Mouse (Mus musculus) limb, embryonic 14.5 days (tissue): ENCODE results near the gene Cfap69. TPM values are rescaled to one million over a fixed set of nuclear protein-coding genes. Genes with fewer than 3 reads are reported as not detected.

Experiments used
- ATAC-seq: fragments of 200-750 bp; cut with Nextera tagmentation; 2 replicates; pipeline ENCODE4 v1.8.0; 2017; ENCODE audit warnings: low read depth, moderate number of reproducible peaks, moderate TSS enrichment; ENCODE audit not compliant: low FRiP score
- DNase-seq: peaks from one replicate; pipeline ENCODE4 v3.0.0-alpha.2; 2015; ENCODE audit warnings: low spot score
- H3K27ac ChIP-seq: fragments of 300-500 bp; sonication (generic); replicated peaks from 2 replicates; pipeline ENCODE4 v1.5.1; 2014; ENCODE audit warnings: low read depth, mild to moderate bottlenecking, low read length, moderate library complexity, mixed read lengths
- H3K27me3 ChIP-seq: fragments of 300-500 bp; sonication (generic); 2 replicates; pipeline ENCODE4 v1.6.1; 2014; ENCODE audit warnings: low read length, mixed read lengths; ENCODE audit not compliant: control insufficient read depth, insufficient read depth
- H3K36me3 ChIP-seq: fragments of 300-500 bp; sonication (generic); 2 replicates; pipeline ENCODE4 v1.6.1; 2014; ENCODE audit warnings: mild to moderate bottlenecking, low read length, moderate library complexity, mixed read lengths; ENCODE audit not compliant: control insufficient read depth, insufficient read depth
- H3K4me1 ChIP-seq: fragments of 300-500 bp; sonication (generic); 2 replicates; pipeline ENCODE4 v1.6.1; 2014; ENCODE audit warnings: antibody characterized with exemption, low read length, mixed read lengths; ENCODE audit not compliant: control insufficient read depth, insufficient read depth
- H3K4me2 ChIP-seq: fragments of 300-500 bp; sonication (generic); replicated peaks from 2 replicates; pipeline ENCODE4 v1.6.1; 2014; ENCODE audit warnings: low read depth, mild to moderate bottlenecking, low read length, moderate library complexity; ENCODE audit not compliant: severe bottlenecking
- H3K4me3 ChIP-seq: fragments of 300-500 bp; sonication (generic); replicated peaks from 2 replicates; pipeline ENCODE4 v1.5.1; 2014; ENCODE audit warnings: low read length
- H3K9ac ChIP-seq: fragments of 300-500 bp; sonication (generic); 2 replicates; pipeline ENCODE4 v1.6.1; 2014; ENCODE audit warnings: mild to moderate bottlenecking, low read depth, low read length, moderate library complexity; ENCODE audit not compliant: severe bottlenecking
- H3K9me3 ChIP-seq: fragments of 300-500 bp; sonication (generic); 2 replicates; pipeline ENCODE4 v1.6.1; 2016; ENCODE audit warnings: low read length; ENCODE audit not compliant: control insufficient read depth
- POLR2A ChIP-seq: fragments of 200-500 bp; IDR thresholded peaks from 2 replicates; pipeline ENCODE4 v1.8.0; 2012; ENCODE audit warnings: inconsistent platforms, mild to moderate bottlenecking, moderate library complexity, borderline replicate concordance; ENCODE audit not compliant: insufficient read depth, insufficient read length; ENCODE audit errors: extremely low read depth
- WGBS: fragments of 180-500 bp; shearing (Covaris S2); extraction: QIAGEN DNeasy Blood & Tissue Kit; methylation state at CpG from one replicate; pipeline ENCODE4 v1.1.7; 2014; 5-methylcytosine and 5-hydroxymethylcytosine counted together
- polyA plus RNA-seq, 2 experiments: library from polyadenylated mRNA; depleted of rRNA in 1 of 2; stranded (reverse) in 1 of 2; unstranded in 1 of 2; fragments of >200 nt; fragmentation: Nextera tagmentation in 1 of 2; extraction: Ambion mirVana in 1 of 2; gene quantifications; 2 replicates each; pipeline versions ENCODE4 v1.2.1 to v1.2.3; 2012 to 2014

Gene Cfap69
- 2.4 and 3.8 TPM in 2 replicates for polyA plus RNA-seq (2012; rRNA removed)
- polyA plus RNA-seq (2014; fragmentation: Nextera tagmentation; extraction: Ambion mirVana): 2.6 and 3.1 TPM in 2 replicates

- Histone ChIP-seq H3K4me3 (peak within 1 kb of the TSS; percentile 67), H3K9ac (peak within 1 kb of the TSS; percentile 71), H3K4me2 (peak within 1 kb of the TSS; percentile 96), H3K9me3 (no peaks in the 10 kb centered on the region), H3K4me1 (0 out of 2 replicates have a peak, but pooled peaks cover 5% of the 10 kb centered on the region), H3K27ac (no peak within 1 kb of the TSS), H3K36me3 (no peaks in the 10 kb centered on the region), H3K27me3 (no peaks in the 10 kb centered on the region; the same call in 1 of the 2 replicates)
- ATAC-seq (peak; percentile 97), DNase-seq (peak; percentile 88)
- under 1% methylated on average over 44 of the region's 48 CpGs for WGBS
- TF ChIP-seq POLR2A: peak; percentile 79; the same call in 1 of the 2 replicates
These were observed at the start of gene Cfap69 for GRCm38 (mm10) chr5:5663655-5664370. TSS of gene Cfap69 (minus strand) at chr5:5664239.

- H3K36me3 ChIP-seq: no peaks in the 10 kb centered on the region
- no peak for ATAC-seq
These were observed 47.0 kb upstream of the Cfap69 start for GRCm38 (mm10) chr5:5711032-5711431.

GRCm38 (mm10) chr5:5707341-5708278 lies 43.6 kb upstream of the Cfap69 start:
- WGBS: 27% methylated on average over 13 of the region's 13 CpGs
- no peaks in the 10 kb centered on the region for H3K9me3 ChIP-seq
- ATAC-seq: no peak
- no peak for DNase-seq
- no peak for TF ChIP-seq POLR2A
- peaks cover 6% of the 10 kb centered on the region; the same call in 1 of the 2 replicates for H3K4me1 ChIP-seq
- 0 out of 2 replicates have a peak overlapping the region, but pooled peaks have one; percentile 3 for H3K4me3 ChIP-seq
- no peak overlapping the region for H3K27ac ChIP-seq
- H3K27me3 ChIP-seq: no peaks in the 10 kb centered on the region
- H3K4me2 ChIP-seq: peak overlapping the region; percentile 20; the same call in 1 of the 2 replicates
- no peak overlapping the region for H3K9ac ChIP-seq
- H3K36me3 ChIP-seq: no peaks in the 10 kb centered on the region

More at GRCm38 (mm10) chr5:5711032-5711431, 47.0 kb upstream of the Cfap69 start:
- Histone ChIP-seq H3K9ac (no peak overlapping the region), H3K4me3 (no peak overlapping the region), H3K4me1 (peaks cover 6% of the 10 kb centered on the region; the same call in 1 of the 2 replicates), H3K9me3 (no peaks in the 10 kb centered on the region), H3K4me2 (no peak overlapping the region), H3K27me3 (no peaks in the 10 kb centered on the region), H3K27ac (no peak overlapping the region)
- WGBS: 72% methylated on average over 4 of the region's 4 CpGs
- no peak for TF ChIP-seq POLR2A
- no peak for DNase-seq

GRCm38 (mm10) chr5:5705019-5705418 lies 41.0 kb upstream of the Cfap69 start:
- no peaks in the 10 kb centered on the region for H3K9me3 ChIP-seq

GRCm38 (mm10) chr5:5700386-5700785 lies 36.3 kb upstream of the Cfap69 start:
- no peaks in the 10 kb centered on the region for H3K4me1 ChIP-seq
- WGBS: 81% methylated on average over 2 of the region's 2 CpGs

More at GRCm38 (mm10) chr5:5705019-5705418, 41.0 kb upstream of the Cfap69 start:
- Histone ChIP-seq H3K9ac (no peak overlapping the region), H3K4me2 (no peak overlapping the region), H3K4me3 (no peak overlapping the region), H3K4me1 (peaks cover 6% of the 10 kb centered on the region; the same call in 1 of the 2 replicates), H3K36me3 (no peaks in the 10 kb centered on the region), H3K27ac (no peak overlapping the region), H3K27me3 (no peaks in the 10 kb centered on the region)
- DNase-seq (no peak), ATAC-seq (no peak)
- WGBS: 23% methylated on average over 2 of the region's 2 CpGs
- TF ChIP-seq POLR2A: no peak

More at GRCm38 (mm10) chr5:5700386-5700785, 36.3 kb upstream of the Cfap69 start:
- Histone ChIP-seq H3K4me3 (no peak overlapping the region), H3K9ac (no peak overlapping the region), H3K9me3 (no peaks in the 10 kb centered on the region), H3K4me2 (no peak overlapping the region), H3K27ac (no peak overlapping the region), H3K36me3 (no peaks in the 10 kb centered on the region), H3K27me3 (no peaks in the 10 kb centered on the region)
- ATAC-seq (no peak), DNase-seq (no peak)
- TF ChIP-seq POLR2A: no peak
